In genomic region chr1:106758734-106759571, GRCm38 (mm10) we compare ENCODE assay signal across 8 mouse cellular contexts. TPM values are rescaled to one million over a fixed set of nuclear protein-coding genes. Genes with fewer than 3 reads are reported as not detected.
A peak's percentile ranks its signal among the peaks of the same experiment; 100 is the strongest.
DNase-seq lines count a peak whose midpoint lies in the region; ATAC-seq and TF ChIP-seq lines count a peak whose summit lies in the region.

No protein-coding gene starts in this region.

- no peaks in the 10 kb centered on the region for H3K27me3 ChIP-seq in neural tube, embryonic 11.5 days (ENCODE audit: control insufficient read depth, insufficient read depth, low read length)
- H3K27me3 ChIP-seq in liver, embryonic 11.5 days (replicated peaks; ENCODE audit: control insufficient read depth, insufficient read depth, low read length) = no peaks in the 10 kb centered on the region
- H3K27me3 ChIP-seq in stomach, postnatal 0 days (ENCODE audit: control insufficient read depth, insufficient read depth, low read length) = no peaks in the 10 kb centered on the region

- 4% methylated on average over 34 of the region's 34 CpGs for WGBS in neural tube, embryonic 11.5 days
- 2% methylated on average over 34 of the region's 34 CpGs for WGBS in liver, embryonic 11.5 days
- under 1% methylated on average over 34 of the region's 34 CpGs for WGBS in stomach, postnatal 0 days

- peak overlapping the region; percentile 97 for H3K4me2 ChIP-seq in neural tube, embryonic 11.5 days (ENCODE audit: low read depth)
- H3K4me2 ChIP-seq in liver, embryonic 11.5 days = peak overlapping the region; percentile 99
- H3K4me2 ChIP-seq in stomach, postnatal 0 days (replicated peaks; ENCODE audit: low read depth) = peak overlapping the region; percentile 97

- peak; percentile 21 for DNase-seq in neural tube, embryonic 11.5 days (ENCODE audit: low spot score)
- DNase-seq in neural tube, embryonic 10.5 days (ENCODE audit: extremely low spot score, low spot score) = no peak
- DNase-seq in cerebellum, postnatal 14 days = peak; percentile 32 to 47
- DNase-seq in frontal cortex, postnatal 25 days (ENCODE audit: low spot score in 2 of 2) = peak; percentile 13 to 22
- peak; percentile 25 for DNase-seq in kidney, adult 9 months
- no peak for DNase-seq in liver, embryonic 11.5 days (ENCODE audit: low spot score)
- DNase-seq in stomach, postnatal 0 days (ENCODE audit: low spot score) = peak; percentile 46

- peaks cover 6% of the 10 kb centered on the region; the same call in 1 of the 2 replicates for H3K4me1 ChIP-seq in neural tube, embryonic 11.5 days (ENCODE audit: control insufficient read depth, insufficient read depth, low read length)
- peaks cover 13% of the 10 kb centered on the region for H3K4me1 ChIP-seq in liver, embryonic 11.5 days (replicated peaks; ENCODE audit: control insufficient read depth, insufficient read depth, low read length)
- H3K4me1 ChIP-seq in stomach, postnatal 0 days (replicated peaks; ENCODE audit: control insufficient read depth, insufficient read depth) = no peaks in the 10 kb centered on the region

- ATAC-seq in neural tube, embryonic 11.5 days (ENCODE audit: insufficient read depth, low FRiP score, low TSS enrichment) = peak; percentile 16; the same call in 1 of the 2 replicates
- peak; percentile 72 for ATAC-seq in liver, embryonic 11.5 days (replicated peaks; ENCODE audit: low FRiP score)
- ATAC-seq in monocyte, adult 5-6 weeks (replicated peaks; ENCODE audit: insufficient number of reproducible peaks, low FRiP score, low TSS enrichment, poor library complexity, severe bottlenecking) = peak; percentile 12; the same call in 1 of the 2 replicates
- ATAC-seq in stomach, postnatal 0 days (ENCODE audit: low FRiP score, low TSS enrichment) = peak; percentile 74

- TF ChIP-seq CTCF in stomach, postnatal 0 days (IDR thresholded peaks at IDR 0.05; ENCODE audit: low read depth) = no peak

- peak overlapping the region; percentile 69 for H3K9ac ChIP-seq in neural tube, embryonic 11.5 days (ENCODE audit: low read length)
- peak overlapping the region; percentile 78 for H3K9ac ChIP-seq in liver, embryonic 11.5 days (ENCODE audit: low read depth, low read length)
- peak overlapping the region; percentile 73 for H3K9ac ChIP-seq in stomach, postnatal 0 days (ENCODE audit: low read length)

- H3K9me3 ChIP-seq in neural tube, embryonic 11.5 days (ENCODE audit: control insufficient read depth, low read length) = no peaks in the 10 kb centered on the region
- H3K9me3 ChIP-seq in liver, embryonic 11.5 days (ENCODE audit: control insufficient read depth, low read length) = no peaks in the 10 kb centered on the region
- no peaks in the 10 kb centered on the region for H3K9me3 ChIP-seq in stomach, postnatal 0 days (ENCODE audit: control insufficient read depth, low read length)

- no peaks in the 10 kb centered on the region for H3K36me3 ChIP-seq in neural tube, embryonic 11.5 days (ENCODE audit: control insufficient read depth, insufficient read depth, low read length)
- no peaks in the 10 kb centered on the region for H3K36me3 ChIP-seq in liver, embryonic 11.5 days (ENCODE audit: control insufficient read depth, insufficient read depth, low read length)
- H3K36me3 ChIP-seq in stomach, postnatal 0 days (ENCODE audit: control insufficient read depth, insufficient read depth, low read length) = peaks cover 5% of the 10 kb centered on the region; the same call in 1 of the 2 replicates

- H3K4me3 ChIP-seq in neural tube, embryonic 11.5 days (ENCODE audit: low read depth, low read length) = peak overlapping the region; percentile 64
- peak overlapping the region; percentile 78 for H3K4me3 ChIP-seq in liver, embryonic 11.5 days (ENCODE audit: low read depth, low read length)
- H3K4me3 ChIP-seq in stomach, postnatal 0 days (ENCODE audit: low read depth, low read length) = peak overlapping the region; percentile 72

- H3K27ac ChIP-seq in neural tube, embryonic 11.5 days (ENCODE audit: low read depth, low read length) = peak overlapping the region; percentile 39; the same call in 1 of the 2 replicates
- peak overlapping the region; percentile 75 for H3K27ac ChIP-seq in liver, embryonic 11.5 days (ENCODE audit: low read depth, low read length)
- peak overlapping the region; percentile 97 for H3K27ac ChIP-seq in stomach, postnatal 0 days (replicated peaks)

- no peak for TF ChIP-seq EP300 in stomach, postnatal 0 days (optimal IDR thresholded peaks at IDR 0.05)

RNA-seq across cellular contexts. Expression of gene Kdsr, which starts 0.6 kb away (rescaled TPM):
- polyA plus RNA-seq in neural tube, embryonic 11.5 days (2014; fragmentation: Nextera tagmentation; extraction: Ambion mirVana) = 8.0 and 8.8 TPM in 2 replicates
- 8.1 and 9.6 TPM in 2 replicates for polyA plus RNA-seq in liver, embryonic 11.5 days (2014; fragmentation: Nextera tagmentation; extraction: Ambion mirVana)
- 16.3 to 26.0 TPM (median 25.0 TPM) in 3 replicates for total RNA-seq in monocyte, adult 5-6 weeks (2017)
- 18.3 and 18.9 TPM in 2 replicates for polyA plus RNA-seq in stomach, postnatal 0 days (2015; fragmentation: Nextera tagmentation; extraction: Ambion mirVana)

RNA-seq across cellular contexts. Expression of gene Vps4b, which starts 37.6 kb away (rescaled TPM):
- polyA plus RNA-seq in neural tube, embryonic 11.5 days (2014; fragmentation: Nextera tagmentation; extraction: Ambion mirVana) = 84.9 and 89.9 TPM in 2 replicates
- polyA plus RNA-seq in liver, embryonic 11.5 days (2014; fragmentation: Nextera tagmentation; extraction: Ambion mirVana) = 53.7 and 55.2 TPM in 2 replicates
- total RNA-seq in monocyte, adult 5-6 weeks (2017) = 173 to 207 TPM (median 181 TPM) in 3 replicates
- 67.6 and 70.9 TPM in 2 replicates for polyA plus RNA-seq in stomach, postnatal 0 days (2015; fragmentation: Nextera tagmentation; extraction: Ambion mirVana)

RNA-seq across cellular contexts. Expression of gene Bcl2, which starts 44.9 kb away (rescaled TPM):
- polyA plus RNA-seq in neural tube, embryonic 11.5 days (2014; fragmentation: Nextera tagmentation; extraction: Ambion mirVana) = 5.5 TPM in 2 replicates
- 2.8 and 3.3 TPM in 2 replicates for polyA plus RNA-seq in liver, embryonic 11.5 days (2014; fragmentation: Nextera tagmentation; extraction: Ambion mirVana)
- total RNA-seq in monocyte, adult 5-6 weeks (2017) = 64.9 to 109 TPM (median 65.0 TPM) in 3 replicates
- polyA plus RNA-seq in stomach, postnatal 0 days (2015; fragmentation: Nextera tagmentation; extraction: Ambion mirVana) = 5.6 and 6.2 TPM in 2 replicates

Comparison
In these comparisons a context has a peak if more than half of its experiments do, and no peak if none do; other contexts are left out.
1. DNase-seq: peak in neural tube, embryonic 11.5 days (single experiment), cerebellum, postnatal 14 days (2 of 2), frontal cortex, postnatal 25 days (2 of 2), kidney, adult 9 months (single experiment) and stomach, postnatal 0 days (single experiment); none in neural tube, embryonic 10.5 days (single experiment) and liver, embryonic 11.5 days (single experiment).
2. ATAC-seq: peak in every context shown above with its lines; median percentile 74 in stomach, postnatal 0 days; 72 in liver, embryonic 11.5 days; 16 in neural tube, embryonic 11.5 days; 12 in monocyte, adult 5-6 weeks.
3. H3K27ac ChIP-seq: peak in every context shown above with its lines; median percentile 97 in stomach, postnatal 0 days; 75 in liver, embryonic 11.5 days; 39 in neural tube, embryonic 11.5 days.
4. Peak in every context shown above with its lines, with median percentiles within 50 percentile points of each other: H3K4me2 ChIP-seq, H3K4me3 ChIP-seq and H3K9ac ChIP-seq.